Mouse (Mus musculus): ENCODE data around the gene L3mbtl1.

DNA sequence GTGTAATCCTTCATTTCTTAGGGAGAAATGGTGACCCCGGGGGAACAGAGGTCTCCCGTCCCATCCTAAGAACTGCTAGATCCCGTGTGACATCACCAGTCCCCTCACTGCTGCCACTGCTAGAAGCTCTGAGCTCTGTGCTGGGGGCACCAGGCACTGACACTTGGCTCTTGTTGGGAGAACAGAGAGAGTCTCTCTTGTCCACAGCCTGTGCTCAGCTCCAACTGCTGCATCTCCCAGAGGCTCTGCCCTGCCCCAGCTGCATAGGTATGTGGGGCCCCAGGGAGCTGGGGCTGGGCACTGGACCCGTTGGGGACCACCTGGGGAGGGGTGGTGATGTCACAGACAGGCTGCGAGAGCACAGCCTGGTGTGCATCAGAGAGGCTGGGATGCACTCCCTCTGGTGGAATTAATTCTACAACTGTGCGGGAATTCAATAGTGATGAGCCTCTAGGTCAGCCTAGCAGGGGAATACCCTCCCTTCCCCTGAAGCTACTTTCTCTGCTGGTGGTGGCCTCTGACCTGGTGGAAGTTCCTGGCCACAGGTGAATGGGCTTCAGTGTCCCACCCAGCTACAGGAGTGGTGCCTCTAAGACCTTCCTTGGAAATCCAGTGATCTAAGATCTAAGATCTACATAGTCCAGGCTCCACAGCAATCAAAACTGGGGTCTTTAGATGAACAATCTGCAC lies 48.3 kb downstream of the L3mbtl1 start:
- no peak for TF ChIP-seq MAFK (IDR thresholded peaks at IDR 0.05; ENCODE audit: borderline replicate concordance, low read depth, low read length)
- no peak for TF ChIP-seq CTCF (IDR thresholded peaks at IDR 0.05 in 2 of 3, conservative IDR thresholded peaks at IDR 0.05 in 1 of 3; ENCODE audit: control insufficient read depth in 1 of 3, insufficient read depth in 1 of 3, low read depth in 2 of 3, low read length in 3 of 3, poor library complexity in 1 of 3, severe bottlenecking in 1 of 3)

Measured in MEL (cell line).